Mouse (Mus musculus) hindlimb bud, embryonic 11.5 days (tissue): Measurements from ENCODE around the gene Tspear.
"Not testable (repeated sequence)": the region's sequence is repeated elsewhere in the genome, so short reads cannot be mapped to it uniquely, and the experiment has no call there.

Experiments
- DNase-seq: peaks from one replicate; pipeline ENCODE4 v3.0.0-alpha.2; 2012; ENCODE audit warnings: low read depth, low spot score; ENCODE audit errors: extremely low spot score

Tspear gene

GRCm38 (mm10) chr10:77709831-77710230, 23.5 kb downstream of the Tspear start:
- DNase-seq: no peak

- DNase-seq: not testable (repeated sequence)
Observed at GRCm38 (mm10) chr10:77711157-77711556, 24.8 kb downstream of the Tspear start, which contains the start of gene Gm10024. TSS of gene Gm10024 (plus strand) at chr10:77711457.

- no peak for DNase-seq
Observed at GRCm38 (mm10) chr10:77713734-77714133, 27.4 kb downstream of the Tspear start.

GRCm38 (mm10) chr10:77715507-77715906, 29.1 kb downstream of the Tspear start, which contains the start of gene Gm10142:
TSS of gene Gm10142 (plus strand) at chr10:77715807.
- no peak for DNase-seq

- DNase-seq: not testable (repeated sequence)
Observed at GRCm38 (mm10) chr10:77720299-77720698, 33.9 kb downstream of the Tspear start, which contains the start of gene Krtap12-1. TSS of gene Krtap12-1 (plus strand) at chr10:77720599.

GRCm38 (mm10) chr10:77724855-77725254, 38.5 kb downstream of the Tspear start:
- DNase-seq: no peak

GRCm38 (mm10) chr10:77726186-77726585, 39.8 kb downstream of the Tspear start, which contains the start of gene Gm10100:
TSS of gene Gm10100 (plus strand) at chr10:77726486.
- DNase-seq: no peak

- DNase-seq: no peak
Observed at GRCm38 (mm10) chr10:77728280-77728679, 41.9 kb downstream of the Tspear start.

GRCm38 (mm10) chr10:77729241-77729640, 42.9 kb downstream of the Tspear start:
- DNase-seq: no peak

GRCm38 (mm10) chr10:77735928-77736327, 49.6 kb downstream of the Tspear start:
- no peak for DNase-seq

GRCm38 (mm10) chr10:77738929-77739328, 52.6 kb downstream of the Tspear start:
- no peak for DNase-seq

- not testable (repeated sequence) for DNase-seq
Observed at GRCm38 (mm10) chr10:77741924-77742688, 55.7 kb downstream of the Tspear start, which contains the start of gene Gm18596. TSS of gene Gm18596 (minus strand) at chr10:77742638.

- DNase-seq: not testable (repeated sequence)
Observed at GRCm38 (mm10) chr10:77750686-77751085, 64.3 kb downstream of the Tspear start.

- DNase-seq: not testable (repeated sequence)
Observed at GRCm38 (mm10) chr10:77751254-77751653, 64.9 kb downstream of the Tspear start, which contains the start of gene Gm9736. TSS of gene Gm9736 (minus strand) at chr10:77751354.

GRCm38 (mm10) chr10:77752312-77752711, 65.9 kb downstream of the Tspear start:
- DNase-seq: not testable (repeated sequence)

GRCm38 (mm10) chr10:77753448-77753847, 67.1 kb downstream of the Tspear start:
- no peak for DNase-seq

GRCm38 (mm10) chr10:77759582-77759981, 73.2 kb downstream of the Tspear start, which contains the start of gene Gm3233:
TSS of gene Gm3233 (minus strand) at chr10:77759682.
- DNase-seq: not testable (repeated sequence)

GRCm38 (mm10) chr10:77769727-77770126, 83.4 kb downstream of the Tspear start:
- no peak for DNase-seq

GRCm38 (mm10) chr10:77771225-77771624, 84.9 kb downstream of the Tspear start, which contains the start of gene Gm3238:
TSS of gene Gm3238 (minus strand) at chr10:77771325.
- DNase-seq: not testable (repeated sequence)

- DNase-seq: not testable (repeated sequence)
Observed at GRCm38 (mm10) chr10:77772142-77772541, 85.8 kb downstream of the Tspear start.

- not testable (repeated sequence) for DNase-seq
Observed at GRCm38 (mm10) chr10:77776844-77777243, 90.5 kb downstream of the Tspear start, which contains the start of gene Gm7138. TSS of gene Gm7138 (minus strand) at chr10:77776944.

- not testable (repeated sequence) for DNase-seq
Observed at GRCm38 (mm10) chr10:77782442-77782841, 96.1 kb downstream of the Tspear start, which contains the start of gene Gm3250. TSS of gene Gm3250 (minus strand) at chr10:77782542.
